Mouse (Mus musculus) forelimb bud, embryonic 11.5 days (tissue): ENCODE measurements at regions not wholly inside any gene's neighbourhood (a gene's known extent, or its start where the extent isn't known, plus 50 kb on each side); places are given as distances from the start of the nearest gene placed in this dataset.
A peak's percentile ranks its signal among the peaks of the same experiment; 100 is the strongest.
"Not testable (repeated sequence)": the region's sequence is repeated elsewhere in the genome, so short reads cannot be mapped to it uniquely, and the experiment has no call there.

Source experiments
- DNase-seq: peaks from one replicate; pipeline ENCODE4 v3.0.0-alpha.2; 2012; ENCODE audit warnings: low read depth, low spot score

- no peak for DNase-seq
Measured at GRCm38 (mm10) chr5:134848981-134849380, 57.6 kb downstream of the Tmem270 start.

GRCm38 (mm10) chr5:134848571-134848970 lies 58.0 kb downstream of the Tmem270 start:
- no peak for DNase-seq

- DNase-seq: no peak
Measured at GRCm38 (mm10) chr5:134845416-134845815, 61.1 kb downstream of the Tmem270 start.

- not testable (repeated sequence) for DNase-seq
Measured at GRCm38 (mm10) chr5:134844216-134844615, 62.3 kb downstream of the Tmem270 start.

GRCm38 (mm10) chr5:134841205-134841980 lies 65.1 kb downstream of the Tmem270 start:
- no peak for DNase-seq

- no peak for DNase-seq
Measured at GRCm38 (mm10) chr5:134836489-134836888, 70.0 kb downstream of the Tmem270 start.

- no peak for DNase-seq
Measured at GRCm38 (mm10) chr5:134832896-134833295, 73.6 kb downstream of the Tmem270 start.

- DNase-seq: peak; percentile 51
Measured at GRCm38 (mm10) chr5:134817671-134818070, 70.5 kb upstream of the Eln start.

- DNase-seq: no peak
Measured at GRCm38 (mm10) chr5:134809121-134809520, 62.0 kb upstream of the Eln start.

GRCm38 (mm10) chr5:134804291-134805049 lies 57.3 kb upstream of the Eln start:
- no peak for DNase-seq

GRCm38 (mm10) chr5:134802161-134802719 lies 55.1 kb upstream of the Eln start:
- no peak for DNase-seq

- DNase-seq: no peak
Measured at GRCm38 (mm10) chr5:134800481-134800880, 53.4 kb upstream of the Eln start.

GRCm38 (mm10) chr5:134799911-134800310 lies 52.8 kb upstream of the Eln start:
- no peak for DNase-seq

- DNase-seq: no peak
Measured at GRCm38 (mm10) chr5:134797688-134798094, 50.6 kb upstream of the Eln start.
